Mouse (Mus musculus) urinary bladder, adult 2 months (tissue): Measurements from ENCODE around the gene Hyal2. TPM values are rescaled to one million over a fixed set of nuclear protein-coding genes. Genes with fewer than 3 reads are reported as not detected.
A peak's percentile ranks its signal among the peaks of the same experiment; 100 is the strongest.
"Not testable (repeated sequence)": the region's sequence is repeated elsewhere in the genome, so short reads cannot be mapped to it uniquely, and the experiment has no call there.

Experiments
- DNase-seq: peaks from one replicate; pipeline ENCODE4 v3.0.0; 2022; ENCODE audit warnings: low spot score
- polyA plus RNA-seq: library from polyadenylated mRNA; depleted of rRNA; stranded (reverse); fragments of >200 nt; gene quantifications from 2 replicates; pipeline ENCODE4 v1.2.3, GENCODE M21; 2012

Gene Hyal2
- polyA plus RNA-seq, 1 experiment: 24.0 TPM

DNA sequence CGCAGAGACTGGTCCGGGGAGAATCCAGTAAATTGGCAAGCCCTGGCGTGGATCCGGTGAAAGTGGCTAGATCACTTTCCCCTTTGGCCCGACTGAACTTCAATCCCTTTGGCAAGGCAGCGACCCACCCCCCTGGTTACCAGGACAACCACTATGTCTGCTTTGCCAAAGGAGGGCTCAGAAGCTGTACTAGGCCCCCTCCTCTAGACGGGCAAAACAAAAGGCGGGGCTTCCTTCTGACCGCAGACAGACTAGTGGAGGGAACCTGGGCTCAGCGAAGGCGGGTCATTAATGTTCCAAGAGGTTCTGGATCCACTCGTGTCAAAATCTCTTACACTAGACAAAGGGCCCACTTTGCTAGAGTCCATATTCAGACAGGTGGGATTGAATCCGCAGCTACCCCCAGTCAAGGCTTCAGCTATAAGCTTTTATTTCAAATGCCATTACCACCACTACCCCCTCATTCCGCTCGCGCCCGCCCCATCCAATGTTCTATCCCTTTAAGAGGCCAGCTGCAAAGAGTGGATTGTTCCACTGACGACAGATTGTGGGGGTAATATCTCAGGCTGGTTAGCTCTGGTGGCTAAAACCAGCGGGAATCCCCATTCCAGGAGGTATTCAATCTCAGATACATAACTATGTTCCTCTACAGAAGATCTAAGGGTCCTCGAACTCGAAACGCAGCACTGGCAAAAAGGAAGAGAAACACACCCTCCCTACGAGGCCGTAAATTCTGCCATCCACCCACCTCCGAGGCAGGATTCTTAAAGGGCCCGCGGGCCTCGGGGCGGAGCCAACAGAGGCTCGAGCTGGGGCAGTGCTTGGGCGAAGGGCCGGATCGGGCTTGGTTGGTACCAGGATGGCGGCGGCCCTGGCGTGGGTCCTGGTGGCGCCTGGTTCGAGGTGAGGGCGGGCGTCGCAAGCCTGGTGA is 851 bp downstream of the Hyal2 start:
- peak; percentile 79 for DNase-seq

DNA sequence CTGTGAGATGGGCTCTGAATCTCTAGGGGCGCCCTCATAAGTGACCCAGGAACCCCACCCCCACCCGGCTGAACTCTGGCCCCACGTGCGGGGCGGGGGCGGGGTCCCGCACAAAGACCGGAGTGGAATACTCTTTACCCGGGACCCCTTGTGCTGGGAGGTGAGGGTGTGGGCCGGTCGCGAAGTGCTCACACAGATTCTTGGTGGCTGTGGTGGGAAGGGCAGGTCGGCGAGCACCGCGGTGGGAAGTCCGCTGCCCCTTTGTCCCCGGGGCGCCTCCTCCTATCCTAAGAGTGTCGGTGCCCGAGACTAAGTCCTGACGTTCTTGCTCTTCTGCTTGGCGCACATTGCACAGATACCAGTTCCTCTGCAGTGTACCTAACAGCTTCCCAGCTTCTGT is 1.5 kb downstream of the Hyal2 start:
- DNase-seq: no peak

DNA sequence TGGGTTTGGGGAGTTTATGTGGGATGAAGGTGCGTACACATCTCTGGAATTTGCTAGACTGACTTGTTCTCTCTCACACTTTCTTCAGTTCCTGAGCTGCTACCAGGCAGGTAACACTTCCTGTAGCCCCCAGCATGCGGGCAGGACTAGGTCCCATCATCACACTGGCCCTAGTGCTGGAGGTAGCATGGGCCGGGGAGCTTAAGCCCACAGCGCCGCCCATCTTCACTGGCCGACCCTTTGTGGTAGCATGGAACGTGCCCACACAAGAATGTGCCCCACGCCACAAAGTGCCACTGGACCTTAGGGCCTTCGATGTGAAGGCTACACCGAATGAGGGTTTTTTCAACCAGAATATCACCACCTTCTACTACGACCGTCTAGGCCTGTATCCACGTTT is 2.3 kb downstream of the Hyal2 start:
- no peak for DNase-seq

DNA sequence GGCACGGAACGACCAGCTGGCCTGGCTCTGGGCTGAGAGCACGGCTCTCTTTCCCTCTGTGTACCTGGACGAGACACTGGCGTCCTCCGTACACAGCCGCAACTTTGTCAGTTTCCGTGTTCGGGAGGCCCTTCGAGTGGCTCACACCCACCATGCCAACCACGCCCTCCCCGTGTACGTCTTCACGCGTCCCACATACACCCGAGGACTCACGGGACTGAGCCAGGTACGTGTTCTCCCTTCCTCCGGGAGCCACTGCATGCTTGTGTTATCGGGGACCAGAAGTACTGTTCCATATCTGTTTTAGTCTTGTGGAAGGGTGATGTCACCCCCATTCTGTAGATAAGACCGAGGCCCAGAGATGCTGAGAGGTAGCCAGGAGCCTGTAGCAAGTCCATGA is 3.1 kb downstream of the Hyal2 start:
- DNase-seq: no peak

DNA sequence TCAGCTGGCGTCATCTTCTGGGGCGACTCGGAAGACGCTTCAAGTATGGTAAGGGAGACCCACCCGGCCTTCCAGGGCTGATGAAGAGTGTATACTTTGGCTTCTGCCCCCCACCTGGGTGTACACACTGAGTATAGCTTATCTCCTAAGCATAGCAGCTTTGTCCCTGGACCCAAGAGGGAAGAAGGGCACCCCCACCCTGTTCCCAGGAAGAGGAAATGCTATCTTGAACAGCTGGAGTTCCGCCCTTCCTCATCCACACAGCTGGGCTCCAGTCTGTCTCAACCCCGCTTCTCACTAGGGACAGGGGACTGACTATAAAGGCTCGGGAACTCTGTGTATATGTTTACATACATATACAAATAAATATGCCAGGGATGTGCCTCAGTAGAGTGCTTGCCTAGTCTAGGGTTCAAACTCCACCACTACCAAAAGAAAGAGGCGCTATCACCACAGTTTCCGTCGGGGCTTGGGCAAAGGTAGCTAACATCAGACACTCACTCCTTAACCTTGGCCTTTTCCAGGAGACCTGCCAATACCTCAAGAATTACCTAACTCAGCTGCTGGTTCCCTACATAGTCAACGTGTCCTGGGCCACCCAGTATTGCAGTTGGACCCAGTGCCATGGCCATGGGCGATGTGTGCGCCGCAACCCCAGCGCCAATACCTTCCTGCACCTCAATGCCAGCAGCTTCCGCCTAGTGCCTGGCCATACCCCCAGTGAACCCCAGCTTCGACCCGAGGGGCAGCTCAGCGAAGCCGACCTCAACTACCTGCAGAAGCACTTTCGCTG is 4.0 kb downstream of the Hyal2 start:
- DNase-seq: no peak

DNA sequence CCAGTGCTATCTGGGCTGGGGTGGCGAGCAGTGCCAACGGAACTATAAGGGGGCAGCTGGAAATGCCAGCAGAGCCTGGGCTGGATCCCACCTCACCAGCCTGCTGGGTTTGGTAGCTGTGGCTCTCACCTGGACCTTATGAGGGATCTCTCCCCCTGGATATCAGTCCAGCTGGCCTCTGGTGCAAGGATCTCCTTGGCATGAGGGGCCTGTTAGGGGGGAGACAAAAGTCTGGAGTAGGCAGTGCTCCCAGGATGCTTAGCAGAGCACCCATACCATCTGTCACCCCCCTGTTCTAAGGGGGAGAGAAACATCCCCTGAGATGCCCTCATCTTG is 4.5 kb downstream of the Hyal2 start:
- DNase-seq: no peak

DNA sequence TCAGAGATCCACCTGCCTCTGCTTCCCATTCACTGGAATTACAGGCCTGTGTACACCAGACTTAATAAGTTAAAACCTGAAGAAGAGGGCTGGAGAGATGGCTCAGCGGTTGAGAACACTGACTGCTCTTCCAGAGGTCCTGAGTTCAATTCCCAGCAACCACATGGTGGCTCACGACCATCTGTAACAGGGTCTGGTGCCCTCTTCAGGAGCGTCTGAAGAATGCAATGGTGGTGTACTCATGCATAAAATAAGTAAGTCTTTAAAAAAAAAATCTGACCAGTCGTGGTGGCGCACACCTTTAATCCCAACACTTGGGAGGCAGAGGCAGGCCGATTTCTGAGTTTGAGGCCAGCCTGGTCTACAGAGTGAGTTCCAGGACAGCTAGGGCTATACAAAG is 6.0 kb downstream of the Hyal2 start:
- not testable (repeated sequence) for DNase-seq

DNA sequence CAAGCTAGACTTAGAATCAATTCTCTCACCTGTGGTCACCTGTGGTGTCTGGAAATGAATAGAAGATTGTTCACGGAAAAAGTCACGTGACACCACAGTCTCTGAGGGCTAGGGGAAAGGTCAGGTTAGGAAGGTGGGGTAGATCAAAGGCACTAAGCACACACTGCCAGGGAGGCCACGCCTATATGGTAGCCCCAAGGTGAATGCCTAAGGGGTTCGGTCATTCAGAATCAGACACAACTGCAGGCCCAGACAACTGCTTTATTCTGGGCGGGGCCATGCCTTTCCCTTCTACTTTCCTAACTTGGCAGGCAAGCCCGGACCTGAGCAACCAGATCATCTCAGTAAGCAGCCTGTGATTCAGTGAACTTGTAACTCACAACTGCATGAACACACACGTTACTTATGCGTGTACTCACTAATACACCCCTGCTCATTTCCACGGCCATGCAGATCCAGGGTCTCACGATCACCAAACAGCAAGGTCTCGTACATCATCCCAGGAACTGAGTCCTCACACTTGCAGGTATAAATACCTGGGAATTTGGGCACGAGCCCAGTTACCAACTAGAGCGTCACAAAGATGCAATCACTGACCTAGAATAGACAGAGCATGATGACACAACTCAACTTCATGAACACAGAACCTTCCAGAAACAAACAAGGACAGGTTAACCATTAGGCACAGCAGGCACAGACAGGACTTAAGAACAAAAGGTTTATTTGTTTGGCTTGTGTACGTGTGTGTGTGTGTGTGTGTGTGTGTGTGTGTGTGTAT is 8.0 kb downstream of the Hyal2 start:
- DNase-seq: no peak

DNA sequence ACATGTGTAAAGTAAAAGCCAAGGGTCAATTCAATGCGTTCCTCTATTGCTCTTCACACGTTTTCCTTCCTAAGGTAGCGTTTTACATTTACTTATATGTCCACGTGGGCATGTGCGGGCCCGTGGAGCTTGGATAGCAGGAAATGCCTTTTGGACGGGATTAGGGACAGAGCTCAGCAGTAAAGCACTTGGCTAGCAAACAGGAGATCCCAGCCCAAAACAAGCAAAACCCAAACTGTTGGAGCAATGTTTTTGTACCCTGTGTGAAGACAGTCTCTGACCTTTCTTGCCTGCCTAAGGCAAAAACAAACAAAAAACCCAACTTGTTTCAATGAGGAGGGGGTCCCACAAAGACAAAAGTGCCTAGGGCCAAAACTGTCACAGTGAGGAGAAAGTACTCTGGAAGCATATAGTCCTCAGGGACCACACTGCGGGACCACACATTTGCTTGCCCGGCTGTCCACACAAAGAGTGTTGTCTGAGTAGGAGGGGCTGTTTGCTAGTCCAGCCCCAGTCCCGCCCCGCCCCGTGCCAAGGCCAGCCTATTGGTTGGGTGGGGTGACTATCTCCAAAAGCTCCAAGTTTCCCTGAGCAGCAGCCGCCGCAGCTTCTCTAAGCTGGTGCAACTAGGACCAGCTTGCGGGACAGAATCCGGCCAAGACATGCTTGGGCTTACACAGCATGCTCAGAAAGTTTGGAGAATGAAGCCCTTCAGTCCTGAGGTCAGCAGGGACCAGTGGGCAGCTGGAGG is 8.8 kb downstream of the Hyal2 start, which contains the start of gene Hyal1:
Gene Hyal1 (plus strand): TSS at position 571 of the 751 bp plus-strand sequence.
- DNase-seq: peak; percentile 73

DNA sequence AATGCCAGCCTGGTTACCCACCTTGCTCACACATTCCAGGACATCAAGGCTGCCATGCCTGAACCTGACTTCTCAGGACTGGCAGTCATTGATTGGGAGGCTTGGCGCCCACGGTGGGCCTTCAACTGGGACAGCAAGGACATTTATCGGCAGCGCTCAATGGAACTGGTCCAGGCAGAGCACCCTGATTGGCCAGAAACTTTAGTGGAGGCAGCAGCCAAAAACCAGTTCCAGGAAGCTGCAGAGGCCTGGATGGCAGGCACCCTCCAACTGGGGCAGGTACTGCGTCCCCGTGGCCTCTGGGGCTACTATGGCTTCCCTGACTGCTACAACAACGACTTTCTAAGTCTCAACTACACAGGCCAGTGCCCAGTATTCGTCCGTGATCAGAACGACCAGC is 10.1 kb downstream of the Hyal2 start:
- no peak for DNase-seq

DNA sequence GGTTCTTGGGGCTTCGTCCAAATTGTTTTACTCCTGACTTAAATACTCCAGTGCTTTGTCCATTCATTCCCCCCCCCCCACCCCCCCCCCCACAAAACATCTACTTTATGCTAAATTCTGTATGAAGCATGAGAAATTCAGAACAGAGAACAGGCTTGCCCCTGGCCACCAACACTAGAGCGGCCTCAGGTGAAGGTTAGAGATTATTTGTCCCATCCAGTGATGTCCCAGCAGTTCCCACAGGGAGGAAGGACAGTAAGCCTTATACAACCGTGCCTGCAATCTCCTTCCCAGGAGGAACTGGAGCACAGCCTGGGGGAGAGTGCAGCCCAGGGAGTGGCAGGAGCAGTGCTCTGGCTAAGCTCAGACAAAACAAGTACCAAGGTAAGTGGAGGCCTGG is 10.8 kb downstream of the Hyal2 start, which contains the start of gene Naa80:
Gene Naa80 (plus strand): TSS at position 301 of the 400 bp plus-strand sequence.
- DNase-seq: no peak

DNA sequence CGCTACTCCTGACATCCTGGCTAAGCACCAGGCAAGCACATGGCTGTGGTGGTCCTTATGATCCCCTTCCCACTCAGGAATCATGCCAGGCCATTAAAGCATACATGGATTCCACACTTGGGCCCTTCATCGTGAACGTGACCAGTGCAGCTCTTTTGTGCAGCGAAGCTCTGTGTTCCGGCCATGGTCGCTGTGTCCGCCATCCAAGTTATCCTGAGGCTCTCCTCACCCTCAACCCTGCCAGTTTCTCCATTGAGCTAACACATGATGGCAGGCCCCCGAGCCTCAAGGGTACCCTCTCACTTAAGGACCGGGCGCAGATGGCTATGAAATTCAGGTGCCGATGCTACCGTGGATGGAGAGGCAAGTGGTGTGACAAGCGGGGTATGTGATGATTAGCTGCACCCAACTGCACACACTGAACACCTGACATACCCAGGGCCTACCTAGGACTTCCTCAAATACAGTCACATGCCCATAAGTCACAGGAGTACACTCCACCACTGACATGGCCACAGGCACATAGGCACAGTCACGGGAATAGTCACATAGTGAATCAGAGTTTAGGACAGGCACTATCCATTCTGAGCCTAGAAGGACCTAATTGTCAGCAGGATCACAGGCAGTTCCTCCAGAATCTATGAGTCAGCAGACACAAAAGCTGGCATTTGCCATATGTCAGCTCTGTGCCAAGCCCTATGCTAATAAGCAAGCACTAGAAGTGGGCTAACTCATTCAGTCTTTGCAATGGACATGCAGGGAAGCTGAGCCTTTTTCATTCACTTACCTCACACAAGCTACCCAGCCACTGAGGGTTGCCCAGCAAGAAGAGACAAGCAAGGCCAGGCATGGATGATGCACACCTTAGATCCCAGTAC is 11.5 kb downstream of the Hyal2 start:
- DNase-seq: no peak

DNA sequence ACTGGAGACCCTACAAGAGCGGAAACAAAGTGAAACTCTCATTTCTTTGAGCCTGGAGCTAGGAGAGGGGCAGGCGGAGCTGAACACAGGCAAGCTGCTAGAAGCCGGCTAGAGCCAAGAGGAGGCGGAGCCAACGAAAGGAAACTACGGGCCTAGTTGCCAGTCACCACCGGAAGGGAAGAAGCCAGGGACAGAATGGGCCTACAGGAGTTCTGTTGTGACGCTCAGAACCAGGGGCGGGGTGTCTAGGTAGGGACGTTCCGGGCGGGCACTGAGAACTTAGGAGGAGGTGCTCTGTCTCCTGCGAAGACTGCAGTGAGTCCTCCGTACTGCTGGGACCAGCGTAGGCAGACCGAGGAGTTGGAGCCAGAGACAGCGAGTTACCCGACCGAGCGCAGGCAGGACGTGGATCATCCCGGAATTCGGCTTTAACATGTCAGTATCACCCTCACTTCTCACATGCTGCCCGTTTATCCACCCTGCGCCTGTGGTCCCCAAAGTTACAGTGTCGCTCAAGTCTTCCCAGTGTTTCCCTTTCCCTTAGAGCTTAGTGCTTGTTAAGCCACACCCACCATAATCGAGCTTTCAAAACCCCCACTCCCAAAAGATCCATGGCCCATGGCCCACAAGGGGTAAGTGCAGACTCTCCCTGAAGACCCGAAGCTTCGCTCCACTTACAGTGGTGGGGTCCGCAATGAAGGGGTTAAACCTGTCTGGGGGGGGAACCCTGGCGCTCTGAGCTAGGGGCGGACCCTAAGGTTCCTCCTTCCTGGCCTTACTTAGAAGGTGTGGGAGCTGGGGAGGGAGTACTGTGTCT is 13.0 kb downstream of the Hyal2 start, which contains the start of gene Hyal3:
Gene Hyal3 (plus strand): TSS at position 318 of the 817 bp plus-strand sequence.
- peak; percentile 76 for DNase-seq

DNA sequence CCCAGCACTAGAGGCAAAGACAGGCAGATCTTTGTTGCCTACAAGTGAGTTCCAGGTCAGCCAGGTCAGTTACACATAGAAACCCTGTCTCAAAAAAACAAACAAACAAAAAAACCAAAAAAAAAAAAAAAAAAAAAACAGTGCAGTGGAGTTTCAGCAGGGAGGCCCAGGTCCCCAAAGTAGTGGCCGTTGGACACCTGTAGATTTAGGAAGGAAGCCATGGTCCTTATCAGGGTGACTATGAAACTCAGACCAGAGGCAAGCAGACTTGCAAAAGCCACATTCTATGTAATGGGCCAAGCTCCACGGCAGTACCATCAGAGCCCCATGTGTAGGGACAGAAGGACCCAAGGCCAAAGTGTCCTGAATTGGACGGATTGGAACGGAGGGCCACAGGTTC is 13.8 kb downstream of the Hyal2 start:
- no peak for DNase-seq

DNA sequence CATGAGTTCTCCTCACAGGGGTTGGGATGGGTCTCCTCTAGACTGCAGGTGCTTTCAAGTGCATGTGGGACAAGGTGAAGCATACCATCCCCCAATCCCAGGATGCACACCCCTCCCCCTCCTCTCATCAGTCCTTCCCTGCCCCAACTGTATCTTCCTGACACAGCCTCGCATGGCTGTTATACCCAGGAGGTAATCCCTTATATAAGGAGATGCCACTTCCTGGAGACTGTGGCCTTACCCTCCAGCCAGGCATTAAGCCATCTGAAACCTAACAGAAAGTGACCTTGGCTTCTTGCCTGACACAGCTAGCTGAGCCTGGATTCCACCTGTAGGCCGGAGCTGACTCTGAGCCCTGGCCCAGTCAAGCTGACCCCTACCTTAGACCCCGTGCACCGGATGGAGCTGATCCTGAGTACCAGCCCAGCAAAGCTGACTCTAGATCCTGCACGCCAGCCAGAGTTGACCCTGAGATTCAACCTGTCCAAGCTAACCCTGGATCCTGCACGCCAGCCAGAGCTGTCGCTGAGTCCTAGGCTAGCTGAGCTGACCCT is 14.8 kb downstream of the Hyal2 start:
- DNase-seq: no peak

DNA sequence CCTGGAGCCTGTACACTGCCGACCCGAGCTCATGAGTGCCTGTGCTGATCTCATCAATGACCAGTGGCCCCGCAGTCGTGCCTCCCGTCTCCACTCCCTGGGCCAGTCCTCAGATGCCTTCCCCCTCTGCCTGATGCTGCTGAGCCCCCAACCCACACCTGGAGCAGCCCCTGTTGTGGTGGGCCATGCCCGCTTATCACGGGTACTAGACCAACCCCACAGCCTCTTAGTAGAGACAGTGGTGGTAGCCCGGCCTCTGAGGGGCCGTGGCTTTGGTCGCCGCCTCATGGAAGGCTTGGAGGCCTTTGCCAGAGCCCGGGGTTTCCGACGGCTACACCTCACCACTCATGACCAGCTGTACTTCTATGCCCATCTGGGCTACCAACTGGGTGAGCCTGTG is 15.4 kb downstream of the Hyal2 start:
- no peak for DNase-seq

DNA sequence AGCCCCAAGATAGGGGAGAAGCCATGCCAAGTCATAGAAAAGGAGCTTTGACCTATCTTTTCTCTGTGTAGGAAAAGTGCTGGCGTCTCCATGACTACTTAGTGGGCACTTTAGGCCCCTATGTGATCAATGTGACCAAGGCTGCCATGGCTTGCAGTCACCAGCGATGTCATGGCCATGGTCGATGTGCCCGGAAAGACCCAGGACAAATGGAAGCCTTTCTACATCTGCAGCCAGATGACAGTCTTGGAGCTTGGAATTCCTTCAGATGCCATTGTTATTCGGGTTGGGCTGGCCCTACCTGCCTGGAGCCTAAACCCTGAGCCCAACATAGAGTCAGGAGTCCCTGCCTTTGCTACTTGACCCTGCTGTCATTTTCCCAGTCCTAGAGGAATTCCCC is 18.8 kb downstream of the Hyal2 start:
- no peak for DNase-seq

DNA sequence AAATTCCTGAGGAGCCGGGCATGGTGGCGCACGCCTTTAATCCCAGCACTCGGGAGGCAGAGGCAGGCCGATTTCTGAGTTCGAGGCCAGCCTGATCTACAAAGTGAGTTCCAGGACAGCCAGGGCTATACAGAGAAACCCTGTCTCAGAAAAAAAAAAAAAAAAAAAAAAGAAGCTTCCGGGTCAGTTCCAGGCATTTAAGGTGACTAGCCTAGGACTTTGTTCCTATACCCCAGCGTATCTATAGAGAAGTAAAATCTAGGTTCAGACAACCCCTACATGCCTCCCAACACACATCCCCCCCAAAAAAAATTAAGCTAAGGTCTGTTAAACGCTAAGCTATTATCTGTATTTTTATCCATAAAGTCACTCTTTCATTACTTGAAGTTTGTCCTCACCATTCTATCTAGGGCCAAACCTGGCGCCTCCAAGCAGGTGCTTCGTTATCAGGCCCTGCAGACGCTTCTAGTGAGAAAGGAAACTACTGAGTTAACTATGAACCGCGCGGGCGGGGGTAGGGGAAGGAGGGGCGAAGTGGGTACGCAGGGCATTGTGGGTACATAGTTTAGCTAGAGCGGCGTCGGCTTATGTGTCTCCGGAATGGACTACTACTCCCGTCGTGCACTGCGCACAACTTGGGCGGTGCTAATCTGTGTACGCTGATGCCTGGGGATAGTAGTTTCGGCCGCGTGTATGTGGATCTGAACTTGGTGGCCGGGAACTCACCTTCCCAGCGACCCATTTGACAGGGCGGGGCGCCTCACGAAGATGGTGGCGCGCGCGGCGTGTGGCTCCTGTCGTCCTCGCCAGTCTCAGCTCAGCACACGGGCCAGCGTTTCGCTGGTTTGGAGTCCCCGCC is 19.5 kb downstream of the Hyal2 start, which contains the start of gene Ifrd2:
Gene Ifrd2 (plus strand): TSS at position 669 of the 859 bp plus-strand sequence.
- DNase-seq: peak; percentile 79
